Mouse (Mus musculus) inflammation-experienced regulatory T-cells (primary cell): ENCODE data around the gene Idh1. TPM values are rescaled to one million over a fixed set of nuclear protein-coding genes. Genes with fewer than 3 reads are reported as not detected.

Experiments
- polyA plus RNA-seq, 2 experiments: library from polyadenylated mRNA; unstranded; fragments of 100-300 nt; shearing (Covaris generic); gene quantifications; one replicate each; pipeline ENCODE4 v1.2.1; 2017

The Idh1 gene
- polyA plus RNA-seq: 10 to 100 TPM; 10.4 to 11.6 TPM

GRCm38 (mm10) chr1:65186287-65187073, at the start of gene Idh1, which contains the start of gene Pikfyve:
TSS of gene Idh1 (minus strand) at chr1:65186500.
TSS of gene Pikfyve (plus strand) at chr1:65186683.

GRCm38 (mm10) chr1:65122574-65123372, 63.5 kb downstream of the Idh1 start, which contains the start of gene D630023F18Rik:
TSS of gene D630023F18Rik (minus strand) at chr1:65123214.

DNA sequence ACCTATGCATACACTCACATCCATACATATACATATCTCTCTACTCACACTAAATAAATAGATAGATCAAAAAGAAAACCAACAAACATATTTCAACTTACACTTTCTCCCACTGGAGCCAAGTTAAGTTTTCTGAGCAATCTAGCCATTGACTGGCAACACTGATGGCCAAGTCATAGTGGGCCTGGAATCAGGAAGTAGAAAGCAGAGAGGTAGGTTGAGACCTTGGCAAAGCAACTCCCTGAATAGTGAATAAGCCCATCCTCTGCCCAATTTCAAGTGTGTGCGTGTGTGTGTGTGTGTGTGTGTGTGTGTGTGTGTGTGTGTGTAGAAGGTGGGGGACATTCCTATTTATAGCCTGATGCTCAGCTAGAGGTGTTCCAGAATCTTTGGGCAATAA, 66.9 kb downstream of the Idh1 start, which contains the start of gene Gm28845:
Gm28845 (minus strand) TSS at position 121 of the 400 bp plus-strand sequence.

Other genes with a start within 250 kb of the Idh1 start
- 1 to 10 TPM; 7.1 to 9.5 TPM for gene Plekhm3, start 229.7 kb downstream of the Idh1 start, polyA plus RNA-seq
- 1 to 10 TPM in 1 of 2 experiments, under 1 TPM in 1; 0.43 to 4.0 TPM for gene Akr1cl, start 153.7 kb downstream of the Idh1 start, polyA plus RNA-seq
- gene Cryge, start 135.4 kb downstream of the Idh1 start, polyA plus RNA-seq: not detected
- not detected for gene Crygd, start 123.0 kb downstream of the Idh1 start, polyA plus RNA-seq
- gene Crygc, start 112.8 kb downstream of the Idh1 start, polyA plus RNA-seq: under 1 TPM in 1 of 2 experiments, not detected in 1; 0.64 TPM
- not detected for gene Crygb, start 104.2 kb downstream of the Idh1 start, polyA plus RNA-seq
- not detected for gene Cryga, start 83.1 kb downstream of the Idh1 start, polyA plus RNA-seq
- gene Gm28845, start 66.9 kb downstream of the Idh1 start, polyA plus RNA-seq: not detected
- gene D630023F18Rik, start 63.3 kb downstream of the Idh1 start, polyA plus RNA-seq: under 1 TPM in 1 of 2 experiments, not detected in 1; 0.18 TPM
- 10 to 100 TPM; 17.2 to 22.1 TPM for gene Pikfyve, start 183 bp upstream of the Idh1 start, polyA plus RNA-seq
- gene Pth2r, start 95.6 kb upstream of the Idh1 start, polyA plus RNA-seq: under 1 TPM; 0.11 to 0.34 TPM